Mouse (Mus musculus) urinary bladder, adult 18-20 months (tissue): ENCODE measurements at regions not wholly inside any gene's neighbourhood (a gene's known extent, or its start where the extent isn't known, plus 50 kb on each side); places are given as distances from the start of the nearest gene placed in this dataset.

Experiments used
- DNase-seq, 2 experiments: peaks; one replicate each; pipeline ENCODE4 v3.0.0; 2022; ENCODE audit warnings: low spot score in 2 of 2, mixed read lengths in 2 of 2

DNA sequence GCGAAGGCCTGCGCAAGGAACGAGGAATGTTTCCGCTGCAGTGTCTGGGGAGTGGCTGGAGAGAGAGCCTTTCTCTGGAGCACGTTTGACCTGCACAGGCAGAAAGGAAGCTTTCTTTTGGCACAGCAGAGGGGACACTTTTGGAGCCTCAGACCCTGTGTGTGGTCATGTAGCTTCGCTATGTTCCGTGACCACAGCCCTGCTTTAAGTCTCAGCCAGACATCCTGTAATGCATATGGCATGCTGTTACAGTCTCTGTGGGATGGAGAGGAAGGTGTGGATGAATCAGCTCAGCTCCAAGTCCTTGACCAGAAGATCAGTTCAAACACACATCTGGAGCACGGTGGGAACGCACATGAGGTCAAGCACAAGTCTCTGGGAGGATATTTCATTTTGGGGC is 107.3 kb upstream of the Tnp1 start:
- DNase-seq: no peak

DNA sequence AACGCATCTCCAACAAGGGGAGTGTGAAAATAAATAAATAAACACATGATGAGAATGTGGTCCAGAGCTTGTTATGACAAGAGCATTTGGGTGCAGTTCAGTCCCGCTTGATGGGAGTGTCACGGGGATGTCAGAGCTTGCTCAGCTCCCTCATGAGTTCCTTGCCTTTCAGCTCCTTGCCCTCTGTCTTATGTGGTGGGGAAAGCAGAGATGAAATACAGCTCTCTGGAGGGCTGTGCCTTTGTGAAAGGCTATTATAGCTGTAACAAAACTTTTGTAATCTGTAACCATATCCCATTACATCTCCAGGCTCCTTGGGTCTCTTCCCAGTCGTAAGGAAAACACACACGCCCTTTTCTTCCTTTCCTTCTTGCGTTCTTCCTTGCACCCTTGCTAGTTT is 103.0 kb upstream of the Tnp1 start:
- DNase-seq: no peak

DNA sequence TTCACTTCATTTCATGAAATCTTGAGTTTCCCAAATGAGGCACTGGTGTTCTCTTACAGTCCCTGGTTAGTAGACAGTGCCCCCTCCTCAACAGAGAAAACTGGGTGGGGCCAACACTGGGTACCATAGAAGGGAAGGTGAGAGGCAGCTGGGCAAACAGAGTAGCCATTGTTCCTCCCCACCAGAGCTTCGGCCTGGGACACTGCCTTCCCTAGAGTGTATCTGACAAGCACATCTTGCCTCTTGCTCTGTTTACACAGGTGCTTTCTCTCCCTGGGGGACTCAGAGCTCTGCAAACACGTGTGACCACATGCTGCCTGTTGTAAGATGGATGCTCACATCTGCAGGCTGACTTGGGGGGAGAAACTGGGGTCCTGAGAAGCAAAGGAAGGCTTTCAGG is 100.8 kb upstream of the Tnp1 start:
- DNase-seq: no peak

DNA sequence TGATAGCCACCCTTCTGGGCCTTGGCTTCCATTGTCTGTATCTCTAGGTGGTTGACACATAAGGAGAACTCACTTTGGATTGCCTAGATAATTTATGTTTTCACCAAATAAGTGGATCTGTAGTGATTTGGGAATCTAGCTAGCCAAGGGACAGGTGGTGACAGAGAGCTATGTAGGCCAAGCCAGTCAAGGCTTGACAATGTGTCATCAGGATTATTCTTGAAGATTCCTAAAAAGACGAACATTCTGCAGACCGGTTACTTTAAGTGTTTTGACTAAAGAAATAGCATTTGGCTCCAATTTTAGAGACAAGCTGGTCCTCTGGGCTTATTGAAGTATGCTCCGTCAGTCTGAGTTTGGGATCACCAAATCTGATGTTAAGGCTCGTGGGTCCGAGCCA is 100.1 kb upstream of the Tnp1 start:
- no peak for DNase-seq

DNA sequence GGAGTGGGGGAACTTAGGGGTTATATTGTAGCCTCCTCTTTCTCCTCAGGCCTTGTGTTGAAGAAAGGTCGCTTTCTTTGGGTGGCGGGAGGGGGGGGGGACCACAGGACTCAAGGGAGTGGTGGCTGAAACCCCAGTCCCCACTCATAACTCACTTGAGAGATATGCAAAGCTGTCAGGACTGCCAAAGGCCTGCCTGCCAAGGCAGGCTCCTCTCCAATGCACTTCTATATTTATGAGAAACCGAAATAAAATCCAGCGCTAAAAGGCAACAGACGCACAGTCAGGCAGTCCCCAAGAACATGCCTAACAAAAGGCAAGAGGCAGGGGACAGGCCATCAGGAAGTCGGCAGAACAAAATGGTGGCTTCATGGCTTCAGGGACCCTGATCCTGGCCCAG is 97.4 kb upstream of the Tnp1 start:
- DNase-seq: no peak

DNA sequence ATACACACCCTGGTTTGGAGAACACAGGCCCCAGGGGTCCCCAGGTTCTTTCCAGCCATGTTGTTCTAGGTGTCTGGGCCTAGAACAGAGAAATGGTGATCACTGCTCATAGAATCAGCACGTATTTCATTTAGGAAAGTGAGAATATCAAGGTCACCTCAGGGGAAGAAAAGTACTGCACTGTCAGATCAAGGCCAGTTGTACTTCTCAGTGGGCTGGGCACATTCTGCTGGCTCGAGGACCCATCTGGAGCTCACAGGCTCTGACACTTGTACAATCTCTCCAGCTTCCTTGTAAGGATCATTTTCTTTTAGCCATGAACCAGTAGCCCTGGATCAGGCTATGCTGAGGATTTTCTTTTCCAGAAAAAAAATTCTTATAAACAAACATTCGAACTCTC is 97.0 kb upstream of the Tnp1 start:
- no peak for DNase-seq

DNA sequence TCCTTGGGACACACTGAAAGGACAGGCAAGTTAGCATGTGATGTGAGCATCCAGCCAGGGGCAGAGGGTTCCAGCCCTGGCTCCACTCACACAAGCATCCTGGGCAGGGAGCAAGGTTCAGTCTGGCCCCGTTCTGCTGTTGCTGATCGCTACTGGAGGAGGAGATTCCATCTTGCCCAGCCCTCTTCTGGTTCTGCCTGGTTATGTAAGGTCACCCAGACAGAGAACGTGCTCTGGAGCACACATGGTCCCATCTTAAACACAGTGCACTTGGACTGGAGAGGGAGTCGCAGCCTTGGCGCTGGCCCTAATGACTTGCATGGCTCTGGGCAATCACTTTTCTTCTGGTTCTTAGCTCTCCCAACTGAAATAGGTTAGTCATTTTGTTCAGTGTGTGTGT is 96.2 kb upstream of the Tnp1 start:
- no peak for DNase-seq

DNA sequence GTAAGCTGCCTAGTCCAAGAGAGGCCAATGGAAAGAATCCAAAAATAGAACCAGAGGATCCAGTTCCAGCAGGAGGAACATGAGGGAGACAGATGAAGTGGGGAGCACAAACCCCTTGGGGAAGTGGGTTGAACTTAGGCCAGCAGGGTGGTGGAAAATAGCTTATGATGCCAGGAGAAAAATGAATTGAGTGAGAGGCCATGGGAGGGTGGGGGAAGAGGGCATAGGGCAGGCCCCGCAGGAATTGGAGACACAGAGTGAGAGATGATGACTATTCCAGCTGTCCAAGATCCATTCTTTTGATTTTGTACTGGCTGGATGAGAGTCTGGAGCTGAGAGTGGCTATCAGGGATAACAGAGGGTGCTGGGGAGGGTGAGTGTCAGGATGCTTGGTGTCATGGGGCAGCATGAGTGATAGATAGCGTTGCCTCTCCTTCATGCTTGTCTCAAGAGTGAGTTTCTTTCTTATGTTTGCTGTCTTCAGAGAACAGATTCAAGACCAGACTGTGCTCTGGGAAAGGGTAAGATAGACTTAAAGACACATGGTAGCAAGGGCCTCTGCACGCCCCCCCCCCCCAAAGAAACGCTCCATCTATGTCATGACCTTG is 90.3 kb upstream of the Tnp1 start:
- no peak for DNase-seq

DNA sequence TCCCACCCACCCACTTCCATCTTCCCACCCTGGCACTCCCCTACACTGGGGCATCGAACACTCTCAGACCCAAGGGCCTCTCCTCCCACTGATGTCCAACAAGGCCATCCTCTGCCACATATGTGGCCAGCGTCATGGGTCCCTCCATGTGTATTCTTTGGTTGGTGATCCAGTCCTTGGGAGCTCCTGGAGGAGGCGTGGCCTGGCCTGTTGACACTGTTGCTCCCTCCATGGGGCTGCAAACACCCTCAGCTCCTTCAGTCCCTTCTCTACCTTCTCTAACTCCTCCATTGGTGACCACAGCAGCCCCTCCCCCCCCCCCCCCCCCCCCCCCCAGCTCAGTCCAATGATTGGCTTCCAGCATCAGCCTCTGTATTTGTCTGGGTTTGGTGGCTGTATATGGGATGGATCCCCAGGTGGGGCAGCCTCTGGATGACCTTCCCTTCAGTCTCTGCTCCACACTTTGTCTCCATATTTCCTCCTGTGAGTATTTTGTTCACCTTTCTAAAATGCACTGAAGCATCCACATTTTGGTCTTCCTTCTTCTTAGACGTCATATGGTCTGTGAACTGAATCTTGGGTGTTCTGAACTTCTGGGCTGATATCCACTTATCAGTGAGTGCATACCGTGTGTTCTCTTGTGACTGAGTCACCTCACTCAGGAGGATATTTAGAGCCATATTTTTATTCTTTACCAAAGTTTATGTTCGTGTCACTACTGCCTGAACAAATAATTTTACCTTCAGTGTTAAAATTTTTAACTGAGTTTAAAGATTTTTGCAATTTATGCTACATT is 82.1 kb upstream of the Tnp1 start:
- DNase-seq: no peak

DNA sequence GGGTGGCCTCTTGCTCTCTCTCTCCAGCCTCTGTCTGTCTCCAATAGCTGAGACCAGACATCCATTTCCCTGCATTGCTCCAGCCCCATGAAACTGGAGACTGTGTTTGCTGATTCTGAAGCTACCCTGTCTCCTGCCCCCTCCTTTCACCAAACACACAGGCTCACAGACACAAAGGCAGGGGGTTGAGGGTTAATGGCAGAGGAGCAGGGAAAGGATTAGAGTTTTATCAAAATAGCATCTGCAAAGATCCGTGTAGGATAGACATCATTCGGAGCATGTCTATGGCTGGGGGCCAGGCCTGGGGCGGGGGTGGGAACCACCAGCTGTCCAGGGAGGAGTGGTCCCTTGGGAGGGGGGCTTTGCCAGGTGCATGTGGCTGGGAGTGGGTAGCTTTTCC is 73.9 kb upstream of the Tnp1 start:
- no peak for DNase-seq

DNA sequence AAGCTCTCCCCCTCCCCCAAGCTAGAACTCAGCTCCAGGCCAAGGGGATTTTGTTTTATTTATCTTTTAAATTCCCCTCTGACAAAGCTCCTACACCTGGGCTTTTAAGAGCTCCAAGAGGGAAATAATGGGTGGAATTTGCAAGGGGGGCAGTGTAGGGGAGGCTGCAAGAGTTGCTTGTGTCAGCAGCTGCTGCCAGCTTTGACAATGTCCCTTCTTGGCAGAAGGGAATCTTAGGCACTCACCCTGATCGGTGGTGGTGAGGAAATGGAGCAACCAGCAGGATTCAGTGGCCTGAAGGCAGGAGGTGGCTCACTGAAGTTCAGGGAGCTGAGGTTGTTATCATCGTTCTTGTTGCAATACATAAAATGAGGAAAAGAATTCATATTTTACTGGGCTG is 72.8 kb upstream of the Tnp1 start:
- DNase-seq: no peak

DNA sequence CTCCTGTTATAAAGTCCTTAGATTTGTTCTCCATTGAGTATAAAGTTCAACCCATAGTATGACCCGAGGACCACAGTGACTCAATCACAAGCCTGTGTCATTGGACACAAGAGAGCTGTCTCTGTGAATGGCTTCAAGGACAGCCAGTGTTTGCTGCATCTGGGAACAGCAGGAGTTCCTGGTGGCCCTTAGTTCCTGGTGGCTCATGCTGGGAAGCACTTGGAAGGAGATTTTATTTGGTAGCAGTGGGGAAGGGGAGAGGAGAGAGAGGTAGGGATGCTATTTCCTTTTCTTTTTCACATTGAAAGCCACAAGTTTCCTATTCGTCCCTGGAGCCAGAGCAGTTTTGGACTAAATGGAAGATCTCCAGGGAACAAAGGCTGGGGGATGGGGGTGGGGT is 69.2 kb upstream of the Tnp1 start:
- DNase-seq: no peak

DNA sequence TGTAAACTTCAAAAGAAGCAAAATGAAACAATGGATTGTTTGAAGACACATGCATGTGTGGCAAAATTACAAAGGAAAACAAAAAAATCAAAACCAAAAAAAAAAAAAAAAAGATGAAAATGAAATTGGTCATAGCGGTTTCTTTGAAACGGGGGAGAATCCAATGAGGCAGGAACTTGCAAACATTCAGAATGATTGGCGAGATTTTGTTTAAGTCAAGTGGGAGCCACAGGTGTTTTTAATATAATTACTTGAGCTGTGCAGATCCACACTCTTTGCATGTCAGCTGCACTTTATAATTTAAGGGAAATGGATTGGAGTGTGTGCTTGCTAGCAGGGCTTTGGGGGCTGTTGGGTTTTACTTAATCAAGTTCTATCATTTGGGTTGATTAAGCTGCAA is 67.7 kb upstream of the Tnp1 start:
- no peak for DNase-seq

DNA sequence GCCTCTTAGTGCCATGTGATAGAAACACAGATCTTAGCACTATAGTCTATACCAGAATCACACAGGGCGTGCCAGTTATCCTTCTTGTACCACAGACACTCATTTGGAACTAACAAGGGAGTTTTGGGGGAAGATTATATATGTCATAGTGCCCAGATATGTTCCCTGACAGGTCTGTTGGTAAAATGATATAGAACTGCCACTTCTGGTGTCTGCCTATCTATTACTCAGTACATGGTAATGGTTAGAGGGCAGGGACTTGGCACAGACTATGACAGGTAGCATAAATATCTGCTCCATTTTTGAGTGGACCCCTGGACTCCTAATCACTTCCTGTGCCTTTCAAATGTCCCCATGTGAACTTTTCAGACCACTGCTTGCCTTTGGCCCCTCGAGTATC is 63.8 kb upstream of the Tnp1 start:
- DNase-seq: no peak

DNA sequence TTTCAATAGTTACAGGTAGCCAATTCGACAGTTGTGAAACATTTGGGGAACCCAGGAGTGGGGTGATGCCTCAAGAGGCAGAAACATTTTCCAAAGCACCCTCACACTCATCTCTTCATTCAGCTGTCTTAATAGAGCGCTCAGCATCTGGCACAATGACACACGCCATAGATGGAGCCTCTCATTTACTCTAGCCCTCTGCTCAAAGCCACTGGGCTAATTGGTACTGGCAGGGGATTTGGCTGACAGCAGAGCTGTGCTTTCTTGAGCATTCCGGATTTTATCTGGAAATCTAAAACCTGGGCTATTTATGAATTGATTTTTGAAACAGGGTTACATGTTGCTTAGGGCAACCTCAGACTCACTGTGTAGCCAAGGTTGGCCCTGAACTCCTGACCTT is 61.4 kb upstream of the Tnp1 start:
- DNase-seq: no peak

DNA sequence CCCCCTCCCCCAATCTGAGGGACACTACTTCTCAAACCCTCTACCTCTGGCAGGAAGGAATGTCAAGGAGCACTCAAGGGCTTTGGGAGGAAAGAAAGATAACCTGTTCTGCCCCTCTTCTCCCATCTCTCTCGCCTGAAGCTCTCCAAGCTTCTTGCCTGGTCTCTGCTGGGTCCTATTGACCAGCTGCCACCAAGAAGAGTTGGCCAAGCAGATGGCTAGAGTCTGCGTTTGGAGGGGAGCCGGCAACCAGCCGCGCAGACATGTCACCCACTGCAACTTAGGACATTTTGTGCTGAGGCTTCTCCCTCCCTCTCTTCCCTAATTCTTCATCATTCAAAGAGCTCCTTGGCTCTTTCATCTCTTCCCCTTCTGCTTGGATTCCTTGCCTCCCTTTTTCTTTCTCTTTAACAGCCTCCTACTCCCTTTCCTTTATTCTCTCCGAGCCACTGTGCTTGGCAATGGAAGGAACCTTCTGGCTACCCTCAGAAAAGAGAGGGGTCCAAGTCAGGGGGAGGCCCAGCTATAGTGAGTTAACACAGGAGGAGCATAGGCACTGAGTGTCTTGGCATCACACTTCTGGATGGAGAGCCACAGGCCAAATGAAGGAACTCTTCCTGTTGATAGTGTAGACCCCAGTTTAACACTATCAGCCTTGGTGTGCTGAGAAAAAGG is 60.1 kb upstream of the Tnp1 start:
- no peak for DNase-seq

DNA sequence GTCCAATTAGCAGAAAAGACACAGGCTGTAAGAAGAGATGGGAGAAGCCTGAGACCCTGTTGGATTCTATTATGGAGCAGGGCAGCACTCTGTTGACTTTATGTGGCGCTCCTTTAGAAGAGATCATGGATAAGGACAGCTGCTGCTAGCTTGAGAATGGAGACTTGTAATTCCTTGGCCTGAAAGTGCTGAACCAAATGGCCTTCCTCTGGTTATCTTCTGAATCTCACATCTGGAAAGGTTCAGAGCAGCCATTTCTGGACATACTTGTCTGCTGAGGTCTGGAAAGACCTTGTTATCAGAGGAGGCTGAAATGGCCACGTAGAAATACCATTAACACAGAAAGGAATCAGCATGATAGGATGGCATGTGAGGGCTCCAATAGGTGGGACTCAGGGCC is 59.5 kb upstream of the Tnp1 start:
- no peak for DNase-seq

DNA sequence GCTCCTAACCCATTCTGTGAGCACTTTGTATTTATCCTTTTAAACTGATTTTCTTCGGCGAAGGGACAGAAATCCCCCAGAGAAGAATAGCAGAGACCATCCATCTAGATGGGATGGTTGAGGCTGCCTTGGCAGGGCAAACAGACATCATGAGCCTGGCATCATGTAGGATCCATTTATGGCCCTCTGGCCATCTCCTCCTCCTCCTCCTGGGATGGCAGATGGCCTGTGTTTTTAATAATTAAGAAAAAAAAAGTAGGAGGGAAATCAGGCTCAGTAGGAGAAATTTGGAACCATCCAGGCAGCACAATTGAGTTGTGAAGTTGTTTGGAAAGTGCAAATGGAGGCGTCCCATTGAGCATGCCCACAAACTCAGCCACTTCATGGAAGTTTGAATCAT is 58.8 kb upstream of the Tnp1 start:
- DNase-seq: no peak

DNA sequence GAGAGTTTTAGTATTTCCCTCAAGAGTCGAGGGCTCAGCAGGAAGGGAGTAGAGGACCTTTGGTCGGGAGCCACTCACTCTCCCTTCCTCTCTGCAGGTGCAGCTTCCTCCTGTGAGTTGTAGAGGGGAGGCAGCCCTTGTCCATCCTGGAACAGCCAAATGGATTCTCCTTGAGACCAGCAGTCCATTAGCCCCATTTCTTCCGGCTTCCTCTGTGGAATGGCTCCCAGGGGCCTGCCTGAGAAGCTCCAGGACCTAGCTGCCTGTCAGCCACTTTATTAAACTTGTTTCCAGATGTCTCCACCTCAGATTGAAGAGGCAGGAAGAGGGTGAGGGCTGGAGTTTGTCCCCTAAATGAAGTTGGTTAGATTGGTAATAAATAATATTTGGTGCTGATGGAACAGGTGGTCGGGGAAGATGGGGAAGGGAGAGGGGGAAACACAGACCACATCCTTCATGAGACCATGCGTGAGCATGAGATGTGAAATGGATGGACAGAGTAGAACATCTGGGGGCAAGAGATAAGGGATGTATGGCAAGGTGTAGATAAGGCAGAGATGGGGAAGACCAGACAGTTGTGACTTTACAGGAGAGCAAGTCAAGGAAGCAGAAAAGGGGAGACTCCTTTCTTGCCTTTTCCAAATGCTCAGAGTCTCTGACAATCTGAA is 56.7 kb upstream of the Tnp1 start:
- DNase-seq: no peak

DNA sequence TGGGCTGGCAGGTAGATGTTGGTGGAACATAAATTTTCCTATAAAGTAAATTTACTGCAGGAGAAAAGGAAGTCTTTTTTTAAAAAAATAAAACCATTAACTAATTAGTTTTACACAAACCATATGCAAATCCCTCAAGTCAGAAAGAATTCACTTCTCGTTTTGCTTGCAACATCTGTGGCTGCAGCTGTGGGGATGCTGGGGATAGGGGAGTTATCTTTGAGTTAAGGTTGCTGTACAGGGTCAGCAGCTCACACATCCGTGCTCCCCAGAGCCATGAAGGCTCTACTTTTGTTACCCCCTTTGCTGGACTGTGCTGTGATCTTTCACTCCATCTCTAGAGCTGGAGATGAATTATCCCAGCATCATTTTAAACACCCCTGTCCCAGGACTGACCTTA is 54.4 kb upstream of the Tnp1 start:
- DNase-seq: no peak
